Mouse (Mus musculus) heart, postnatal 25 days (tissue): ENCODE measurements around the gene Bcl2l13. TPM values are rescaled to one million over a fixed set of nuclear protein-coding genes. Genes with fewer than 3 reads are reported as not detected.
"Not testable (repeated sequence)": the region's sequence is repeated elsewhere in the genome, so short reads cannot be mapped to it uniquely, and the experiment has no call there.

Source experiments
- DNase-seq: peaks from one replicate; pipeline ENCODE4 v3.0.0; 2022; ENCODE audit warnings: low spot score
- intact Hi-C: fragments of 180-260 bp; cut with DNase I; formaldehyde crosslinking; loops from one replicate; pipeline ENCODE4 v1.15.1; 2025
- total RNA-seq, 2 experiments: library from RNA; stranded (reverse); gene quantifications; 2 replicates each; pipeline ENCODE4 v1.2.3; 2021

Bcl2l13 gene
- total RNA-seq, 2 experiments from 2014 or later: 77.0 to 87.7 TPM

- intact Hi-C loops: no loop called here
- no peak for DNase-seq
These were observed 12.9 kb upstream of the Bcl2l13 start for GRCm38 (mm10) chr6:120822937-120823614.

GRCm38 (mm10) chr6:120830056-120830455 is 6.0 kb upstream of the Bcl2l13 start:
- intact Hi-C loops: no loop called here
- no peak for DNase-seq

GRCm38 (mm10) chr6:120830866-120831608 is 5.0 kb upstream of the Bcl2l13 start:
- intact Hi-C loops: no loop called here
- DNase-seq: no peak

GRCm38 (mm10) chr6:120832097-120832496 is 3.9 kb upstream of the Bcl2l13 start:
- intact Hi-C loops: no loop called here
- DNase-seq: no peak

GRCm38 (mm10) chr6:120834766-120835321 is 1.2 kb upstream of the Bcl2l13 start:
- intact Hi-C loops: no loop called here
- DNase-seq: no peak

- DNase-seq: no peak
These were observed 558 bp downstream of the Bcl2l13 start for GRCm38 (mm10) chr6:120836389-120837151.

GRCm38 (mm10) chr6:120837152-120837530 is 1.1 kb downstream of the Bcl2l13 start:
- no peak for DNase-seq
- intact Hi-C loops: no loop called here

More at GRCm38 (mm10) chr6:120836389-120837151, 558 bp downstream of the Bcl2l13 start:
- intact Hi-C loops: no loop called here

GRCm38 (mm10) chr6:120840258-120840657 is 4.2 kb downstream of the Bcl2l13 start:
- no peak for DNase-seq
- intact Hi-C loops: no loop called here

- intact Hi-C loops: no loop called here
- DNase-seq: no peak
These were observed 5.7 kb downstream of the Bcl2l13 start for GRCm38 (mm10) chr6:120841754-120842153.

GRCm38 (mm10) chr6:120850720-120851119 is 14.7 kb downstream of the Bcl2l13 start:
- DNase-seq: not testable (repeated sequence)

GRCm38 (mm10) chr6:120854413-120854812 is 18.4 kb downstream of the Bcl2l13 start:
- DNase-seq: peak; percentile 12

More at GRCm38 (mm10) chr6:120850720-120851119, 14.7 kb downstream of the Bcl2l13 start:
- intact Hi-C loops: not testable (repeated sequence)

GRCm38 (mm10) chr6:120858217-120858711 is 22.3 kb downstream of the Bcl2l13 start:
- intact Hi-C loops: no loop called here
- no peak for DNase-seq

More at GRCm38 (mm10) chr6:120854413-120854812, 18.4 kb downstream of the Bcl2l13 start:
- intact Hi-C loops: no loop called here

GRCm38 (mm10) chr6:120860079-120860478 is 24.1 kb downstream of the Bcl2l13 start:
- intact Hi-C loops: no loop called here
- DNase-seq: no peak

GRCm38 (mm10) chr6:120866051-120866814 is 30.2 kb downstream of the Bcl2l13 start:
- DNase-seq: no peak
- intact Hi-C loops: no loop called here

GRCm38 (mm10) chr6:120868824-120869223 is 32.8 kb downstream of the Bcl2l13 start:
- DNase-seq: no peak
- intact Hi-C loops: no loop called here

- intact Hi-C loops: no loop called here
- no peak for DNase-seq
These were observed 35.3 kb downstream of the Bcl2l13 start for GRCm38 (mm10) chr6:120871286-120871685.

- DNase-seq: no peak
- intact Hi-C loops: no loop called here
These were observed 37.9 kb downstream of the Bcl2l13 start for GRCm38 (mm10) chr6:120873874-120874273.

- DNase-seq: no peak
These were observed 43.0 kb downstream of the Bcl2l13 start for GRCm38 (mm10) chr6:120879046-120879445.

GRCm38 (mm10) chr6:120884436-120884835 is 48.4 kb downstream of the Bcl2l13 start:
- no peak for DNase-seq
- intact Hi-C loops: no loop called here

More at GRCm38 (mm10) chr6:120879046-120879445, 43.0 kb downstream of the Bcl2l13 start:
- intact Hi-C loops: no loop called here
